In genomic region chr7:100840906-100841305, GRCm38 (mm10) we compare ENCODE assay signal across 18 mouse cellular contexts. TPM values are rescaled to one million over a fixed set of nuclear protein-coding genes. Genes with fewer than 3 reads are reported as not detected.
DNase-seq lines count a peak whose midpoint lies in the region; ATAC-seq and TF ChIP-seq lines count a peak whose summit lies in the region.
"Had no signal": no experiment of that assay in that cellular context is flagged by ENCODE, and none has a peak within 500 bp of the region (broad histone marks: within the 10 kb centered on the region; RNA-seq: fewer than 3 reads in every experiment).

No protein-coding gene starts in this region.

- peak; percentile 60 for DNase-seq in midbrain, embryonic 11.5 days (ENCODE audit: low spot score, missing footprints)
- DNase-seq in midbrain, embryonic 14.5 days: no peak
- DNase-seq in liver, embryonic 14.5 days (ENCODE audit: low read depth in 3 of 3, low spot score in 3 of 3): no peak
- DNase-seq in stomach, postnatal 0 days (ENCODE audit: low spot score): no peak
- DNase-seq in layer of hippocampus, adult 18-20 months (ENCODE audit: low spot score in 2 of 2): no peak
- DNase-seq: adrenal gland, postnatal 10 days; cerebellum, adult 11 months; cerebellum, adult 8-10 months; cerebellum, postnatal 14 days; embryo, embryonic 11 days; gastrocnemius, postnatal 25 days; heart, postnatal 4 days had no signal

- no peaks in the 10 kb centered on the region for H3K27me3 ChIP-seq in midbrain, embryonic 11.5 days (ENCODE audit: control insufficient read depth, insufficient read depth, low read length)
- no peaks in the 10 kb centered on the region for H3K27me3 ChIP-seq in midbrain, embryonic 14.5 days (ENCODE audit: control insufficient read depth, insufficient read depth, low read length)
- no peaks in the 10 kb centered on the region for H3K27me3 ChIP-seq in liver, embryonic 14.5 days (ENCODE audit: control insufficient read depth, insufficient read depth, low read length)
- H3K27me3 ChIP-seq in kidney, embryonic 15.5 days: no peaks in the 10 kb centered on the region
- no peaks in the 10 kb centered on the region for H3K27me3 ChIP-seq in stomach, postnatal 0 days (ENCODE audit: control insufficient read depth, insufficient read depth, low read length)
- H3K27me3 ChIP-seq: embryonic facial prominence, embryonic 15.5 days; forebrain, embryonic 15.5 days; hindbrain, embryonic 12.5 days had no signal

- TF ChIP-seq EP300 in liver, embryonic 14.5 days (IDR thresholded peaks at IDR 0.05; ENCODE audit: low read depth): 0 out of 2 replicates have a peak, but pooled peaks have one; percentile 39
- no peak for TF ChIP-seq EP300 in stomach, postnatal 0 days (optimal IDR thresholded peaks at IDR 0.05)

- no peaks in the 10 kb centered on the region for H3K9me3 ChIP-seq in midbrain, embryonic 11.5 days (ENCODE audit: control insufficient read depth, low read length)
- H3K9me3 ChIP-seq in midbrain, embryonic 14.5 days (ENCODE audit: control insufficient read depth, low read length): no peaks in the 10 kb centered on the region
- no peaks in the 10 kb centered on the region; the same call in 1 of the 2 replicates for H3K9me3 ChIP-seq in liver, embryonic 14.5 days (ENCODE audit: control insufficient read depth, low read length)
- no peaks in the 10 kb centered on the region for H3K9me3 ChIP-seq in kidney, embryonic 15.5 days (replicated peaks)
- no peaks in the 10 kb centered on the region for H3K9me3 ChIP-seq in stomach, postnatal 0 days (ENCODE audit: control insufficient read depth, low read length)
- H3K9me3 ChIP-seq: embryonic facial prominence, embryonic 15.5 days; forebrain, embryonic 15.5 days; hindbrain, embryonic 12.5 days had no signal

- no peak for TF ChIP-seq POLR2A in embryonic fibroblast, embryonic 13.5 days (IDR thresholded peaks at IDR 0.05; ENCODE audit: low read depth, low read length)

- no peak overlapping the region for H3K4me3 ChIP-seq in midbrain, embryonic 11.5 days (ENCODE audit: low read depth, low read length)
- H3K4me3 ChIP-seq in midbrain, embryonic 14.5 days (replicated peaks; ENCODE audit: low read depth, low read length): no peak overlapping the region
- H3K4me3 ChIP-seq in embryonic fibroblast, embryonic 13.5 days (ENCODE audit: insufficient read depth, low read length): no peak overlapping the region
- no peak overlapping the region for H3K4me3 ChIP-seq in liver, embryonic 14.5 days (ENCODE audit: insufficient read depth in 1 of 2, low read depth in 2 of 2, low read length in 2 of 2)
- H3K4me3 ChIP-seq in kidney, embryonic 15.5 days (replicated peaks): no peak overlapping the region
- no peak overlapping the region for H3K4me3 ChIP-seq in stomach, postnatal 0 days (ENCODE audit: low read depth, low read length)
- H3K4me3 ChIP-seq: embryonic facial prominence, embryonic 15.5 days; forebrain, embryonic 15.5 days; hindbrain, embryonic 12.5 days had no signal

- 100% methylated on average over 1 of the region's 1 CpGs for WGBS in midbrain, embryonic 11.5 days
- 94% methylated on average over 1 of the region's 1 CpGs for WGBS in midbrain, embryonic 14.5 days
- 64% methylated on average over 1 of the region's 1 CpGs for WGBS in liver, embryonic 14.5 days (ENCODE audit: insufficient replicate concordance)
- WGBS in kidney, embryonic 15.5 days: 98% methylated on average over 1 of the region's 1 CpGs
- 97% methylated on average over 1 of the region's 1 CpGs for WGBS in stomach, postnatal 0 days

- no peak overlapping the region for H3K9ac ChIP-seq in midbrain, embryonic 11.5 days (ENCODE audit: low read length)
- H3K9ac ChIP-seq in midbrain, embryonic 14.5 days (replicated peaks; ENCODE audit: low read length): no peak overlapping the region
- no peak overlapping the region; the same call in 1 of the 2 replicates for H3K9ac ChIP-seq in liver, embryonic 14.5 days (replicated peaks)
- no peak overlapping the region for H3K9ac ChIP-seq in kidney, embryonic 15.5 days
- H3K9ac ChIP-seq in stomach, postnatal 0 days (ENCODE audit: low read length): no peak overlapping the region
- H3K9ac ChIP-seq: embryonic facial prominence, embryonic 15.5 days; forebrain, embryonic 15.5 days; hindbrain, embryonic 12.5 days had no signal

- H3K27ac ChIP-seq in midbrain, embryonic 11.5 days (ENCODE audit: low read depth, low read length): no peak overlapping the region
- H3K27ac ChIP-seq in midbrain, embryonic 14.5 days (replicated peaks; ENCODE audit: low read depth, low read length): no peak overlapping the region
- peak overlapping the region; percentile 5; the same call in 1 of the 2 replicates for H3K27ac ChIP-seq in embryonic fibroblast, embryonic 13.5 days (ENCODE audit: insufficient read depth, low read length)
- H3K27ac ChIP-seq in liver, embryonic 14.5 days: peak overlapping the region; percentile 17
- no peak overlapping the region for H3K27ac ChIP-seq in kidney, embryonic 15.5 days
- no peak overlapping the region for H3K27ac ChIP-seq in stomach, postnatal 0 days (replicated peaks)
- H3K27ac ChIP-seq: embryonic facial prominence, embryonic 15.5 days; forebrain, embryonic 15.5 days; hindbrain, embryonic 12.5 days had no signal

- ATAC-seq in midbrain, embryonic 11.5 days (ENCODE audit: low FRiP score): no peak
- ATAC-seq in midbrain, embryonic 14.5 days (ENCODE audit: low FRiP score, low TSS enrichment): no peak
- no peak for ATAC-seq in liver, embryonic 14.5 days (ENCODE audit: insufficient read depth)
- ATAC-seq in kidney, embryonic 15.5 days (replicated peaks; ENCODE audit: low FRiP score): no peak
- no peak for ATAC-seq in stomach, postnatal 0 days (ENCODE audit: low FRiP score, low TSS enrichment)
- ATAC-seq: forebrain, embryonic 15.5 days; hindbrain, embryonic 16.5 days had no signal

- H3K36me3 ChIP-seq in midbrain, embryonic 11.5 days (ENCODE audit: control insufficient read depth, insufficient read depth, low read length): peaks cover 2% of the 10 kb centered on the region; the same call in 1 of the 2 replicates
- peaks cover 36% of the 10 kb centered on the region for H3K36me3 ChIP-seq in midbrain, embryonic 14.5 days (ENCODE audit: control insufficient read depth, insufficient read depth, low read length)
- H3K36me3 ChIP-seq in liver, embryonic 14.5 days (replicated peaks; ENCODE audit: control insufficient read depth, insufficient read depth, low read depth): peaks cover 10% of the 10 kb centered on the region
- H3K36me3 ChIP-seq in kidney, embryonic 15.5 days: peaks cover 35% of the 10 kb centered on the region
- H3K36me3 ChIP-seq in stomach, postnatal 0 days (ENCODE audit: control insufficient read depth, insufficient read depth, low read length): no peaks in the 10 kb centered on the region

- H3K4me2 ChIP-seq in midbrain, embryonic 11.5 days: no peak overlapping the region
- H3K4me2 ChIP-seq in midbrain, embryonic 14.5 days (ENCODE audit: low read length): no peak overlapping the region
- H3K4me2 ChIP-seq in liver, embryonic 14.5 days (ENCODE audit: low read depth): no peak overlapping the region
- no peak overlapping the region for H3K4me2 ChIP-seq in kidney, embryonic 15.5 days
- H3K4me2 ChIP-seq in stomach, postnatal 0 days (replicated peaks; ENCODE audit: low read depth): no peak overlapping the region
- H3K4me2 ChIP-seq: embryonic facial prominence, embryonic 15.5 days; forebrain, embryonic 15.5 days; hindbrain, embryonic 12.5 days had no signal

- no peak for TF ChIP-seq CTCF in embryonic fibroblast, embryonic 13.5 days (IDR thresholded peaks at IDR 0.05; ENCODE audit: borderline replicate concordance, insufficient read depth, low read length)
- TF ChIP-seq CTCF in liver, embryonic 14.5 days (IDR thresholded peaks at IDR 0.05; ENCODE audit: low read depth): no peak
- no peak for TF ChIP-seq CTCF in stomach, postnatal 0 days (IDR thresholded peaks at IDR 0.05; ENCODE audit: low read depth)

- no peaks in the 10 kb centered on the region for H3K4me1 ChIP-seq in midbrain, embryonic 11.5 days (ENCODE audit: control insufficient read depth, insufficient read depth, low read length)
- H3K4me1 ChIP-seq in midbrain, embryonic 14.5 days (ENCODE audit: control insufficient read depth, insufficient read depth, low read length): no peaks in the 10 kb centered on the region
- peaks cover 14% of the 10 kb centered on the region for H3K4me1 ChIP-seq in embryonic fibroblast, embryonic 13.5 days (ENCODE audit: control insufficient read depth, insufficient read depth, low read length)
- H3K4me1 ChIP-seq in liver, embryonic 14.5 days (replicated peaks; ENCODE audit: control insufficient read depth in 2 of 2, insufficient read depth in 2 of 2, low read length in 1 of 2): peaks cover 60 to 64% of the 10 kb centered on the region in 2 experiments
- peaks cover 5% of the 10 kb centered on the region; the same call in 1 of the 2 replicates for H3K4me1 ChIP-seq in kidney, embryonic 15.5 days
- H3K4me1 ChIP-seq in stomach, postnatal 0 days (replicated peaks; ENCODE audit: control insufficient read depth, insufficient read depth): no peaks in the 10 kb centered on the region

RNA-seq across cellular contexts. Expression of gene Relt, which starts 22.3 kb away (rescaled TPM):
- polyA plus RNA-seq in midbrain, embryonic 11.5 days (2014; fragmentation: Nextera tagmentation; extraction: Ambion mirVana): 1.7 and 2.2 TPM in 2 replicates
- polyA plus RNA-seq in midbrain, embryonic 14.5 days (2014; fragmentation: Nextera tagmentation; extraction: Ambion mirVana): 3.9 and 4.5 TPM in 2 replicates
- polyA plus RNA-seq in embryonic fibroblast, embryonic 13.5 days (2011; ENCODE audit: insufficient read length, low read depth, missing spikeins): 4.6 and 7.4 TPM in 2 replicates
- polyA plus RNA-seq in liver, embryonic 14.5 days (2012; rRNA removed): 12.2 and 17.2 TPM in 2 replicates
- 11.7 and 14.7 TPM in 2 replicates for polyA plus RNA-seq in liver, embryonic 14.5 days (2014; fragmentation: Nextera tagmentation; extraction: Ambion mirVana)
- 3.8 and 4.9 TPM in 2 replicates for polyA plus RNA-seq in kidney, embryonic 15.5 days (2015; fragmentation: Nextera tagmentation; extraction: Ambion mirVana)
- polyA plus RNA-seq in stomach, postnatal 0 days (2015; fragmentation: Nextera tagmentation; extraction: Ambion mirVana): 0.71 and 1.2 TPM in 2 replicates
- 10 to 100 TPM; 11.5 to 13.7 TPM for total RNA-seq in layer of hippocampus, adult 18-20 months (2021)

Comparison
In these comparisons a context has a peak if more than half of its experiments do, and no peak if none do; other contexts are left out.
1. H3K27ac ChIP-seq: peak in embryonic fibroblast, embryonic 13.5 days (single experiment) and liver, embryonic 14.5 days (single experiment); none in midbrain, embryonic 11.5 days (single experiment), midbrain, embryonic 14.5 days (single experiment), kidney, embryonic 15.5 days (single experiment) and stomach, postnatal 0 days (single experiment).